Mouse (Mus musculus): ENCODE measurements around the gene Lrrc58. TPM values are rescaled to one million over a fixed set of nuclear protein-coding genes. Genes with fewer than 3 reads are reported as not detected.
A peak's percentile ranks its signal among the peaks of the same experiment; 100 is the strongest.

Gene Lrrc58
- polyA plus RNA-seq, 1 experiment from 2014 or later, result 52.5 TPM

DNA sequence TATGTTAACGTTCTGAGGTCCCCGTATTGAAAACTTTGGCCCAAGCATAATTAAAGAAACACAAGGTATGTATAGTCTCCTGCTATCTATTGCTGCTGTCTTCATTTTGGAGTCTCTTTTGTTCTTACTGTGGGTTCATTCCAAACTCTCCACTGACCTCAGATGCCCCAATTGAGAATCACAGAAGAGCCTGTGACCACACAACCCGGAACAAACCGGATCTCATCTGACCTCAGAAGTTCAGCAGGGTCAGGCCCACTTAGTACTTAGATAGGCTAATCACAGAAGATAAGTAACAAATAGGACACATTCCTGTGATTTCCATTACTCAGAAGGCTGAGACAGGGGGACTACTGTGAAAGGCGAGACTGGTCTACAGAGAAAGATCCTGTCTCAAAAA, 13.6 kb upstream of the Lrrc58 start:
- Histone ChIP-seq H3K4me1 (peaks cover 6% of the 10 kb centered on the region), H3K4me3 (no peak overlapping the region), H3K27ac (replicated peaks) (no peak overlapping the region), H3K36me3 (no peaks in the 10 kb centered on the region), H3K9me3 (replicated peaks) (no peaks in the 10 kb centered on the region), H3K27me3 (ENCODE audit: low read depth, poor library complexity, severe bottlenecking) (no peaks in the 10 kb centered on the region)
- WGBS, result 71% methylated on average over 5 of the region's 5 CpGs
- DNase-seq (ENCODE audit: low spot score), result no peak

DNA sequence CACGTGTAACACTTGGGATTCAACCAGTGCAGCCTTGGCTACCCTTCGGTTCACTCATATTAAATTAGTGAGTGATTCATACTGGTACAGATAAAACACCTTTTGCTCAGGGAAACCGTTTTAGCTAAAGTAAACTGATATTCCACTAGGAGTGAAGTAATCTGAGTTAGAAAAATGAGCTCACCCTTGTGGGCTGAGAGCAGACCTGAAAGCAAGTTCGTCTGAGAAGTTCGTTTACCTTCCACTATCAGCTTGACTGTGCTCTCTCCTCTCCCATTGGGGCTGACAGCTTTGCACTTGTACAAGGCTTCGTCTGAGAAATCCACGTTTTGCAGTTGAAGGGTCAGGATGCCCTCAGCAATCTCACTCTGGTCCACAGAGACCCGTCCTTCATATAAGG, 12.6 kb upstream of the Lrrc58 start:
- Histone ChIP-seq H3K36me3 (no peaks in the 10 kb centered on the region), H3K4me1 (peaks cover 6% of the 10 kb centered on the region), H3K4me3 (no peak overlapping the region), H3K9me3 (replicated peaks) (no peaks in the 10 kb centered on the region), H3K27me3 (ENCODE audit: low read depth, poor library complexity, severe bottlenecking) (no peaks in the 10 kb centered on the region), H3K27ac (replicated peaks) (no peak overlapping the region)
- WGBS, result 81% methylated on average over 8 of the region's 8 CpGs
- DNase-seq (ENCODE audit: low spot score), result no peak

DNA sequence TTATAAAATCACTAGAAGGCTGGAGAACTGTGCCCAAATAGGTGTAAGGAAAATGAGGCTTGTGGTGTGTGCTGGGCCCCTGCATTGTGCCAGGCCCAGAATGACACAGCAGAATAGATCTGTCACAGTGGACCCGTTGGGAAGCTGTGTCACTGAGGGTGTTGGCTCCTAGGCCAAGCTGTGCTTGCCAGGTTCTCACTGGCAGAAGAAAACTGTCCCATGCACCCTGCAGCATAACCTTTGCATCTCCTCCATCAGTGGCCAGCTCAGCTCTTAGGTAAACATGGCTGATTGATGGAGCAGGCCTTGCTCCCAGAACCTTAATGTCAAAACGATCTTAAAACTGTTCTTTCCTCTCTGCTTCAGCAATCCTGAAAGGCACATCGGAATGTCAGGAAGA, 11.9 kb upstream of the Lrrc58 start:
- Histone ChIP-seq H3K27ac (replicated peaks) (no peak overlapping the region), H3K4me1 (peaks cover 6% of the 10 kb centered on the region), H3K4me3 (no peak overlapping the region), H3K27me3 (ENCODE audit: low read depth, poor library complexity, severe bottlenecking) (no peaks in the 10 kb centered on the region), H3K36me3 (no peaks in the 10 kb centered on the region), H3K9me3 (replicated peaks) (no peaks in the 10 kb centered on the region)
- 85% methylated on average over 3 of the region's 3 CpGs for WGBS
- no peak for DNase-seq (ENCODE audit: low spot score)

DNA sequence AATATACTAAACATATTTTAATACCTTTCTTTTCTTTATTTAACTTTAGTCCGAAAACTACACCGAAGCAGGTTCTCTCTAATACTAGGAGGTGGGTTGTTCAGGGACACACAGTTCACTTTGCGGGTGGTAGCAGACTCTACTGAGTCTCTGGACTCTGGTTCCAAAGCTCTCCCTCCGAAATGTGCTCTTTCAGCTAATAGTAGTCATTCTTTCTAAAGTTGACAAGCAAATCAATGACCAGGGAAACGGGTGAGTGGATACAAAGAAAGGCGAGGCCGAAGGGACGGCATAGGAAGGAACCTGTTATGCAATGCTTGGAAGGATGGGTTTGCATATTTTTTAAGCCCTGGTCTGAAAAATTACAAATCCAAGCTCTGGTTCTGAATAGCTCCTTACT, 10.7 kb upstream of the Lrrc58 start:
- H3K4me1 ChIP-seq, result peaks cover 6% of the 10 kb centered on the region
- DNase-seq (ENCODE audit: low spot score), result no peak
- no peak overlapping the region for H3K27ac ChIP-seq (replicated peaks)
- H3K4me3 ChIP-seq, result no peak overlapping the region
- no peaks in the 10 kb centered on the region for H3K36me3 ChIP-seq
- no peaks in the 10 kb centered on the region for H3K9me3 ChIP-seq (replicated peaks)
- 74% methylated on average over 8 of the region's 8 CpGs for WGBS
- no peaks in the 10 kb centered on the region for H3K27me3 ChIP-seq (ENCODE audit: low read depth, poor library complexity, severe bottlenecking)

DNA sequence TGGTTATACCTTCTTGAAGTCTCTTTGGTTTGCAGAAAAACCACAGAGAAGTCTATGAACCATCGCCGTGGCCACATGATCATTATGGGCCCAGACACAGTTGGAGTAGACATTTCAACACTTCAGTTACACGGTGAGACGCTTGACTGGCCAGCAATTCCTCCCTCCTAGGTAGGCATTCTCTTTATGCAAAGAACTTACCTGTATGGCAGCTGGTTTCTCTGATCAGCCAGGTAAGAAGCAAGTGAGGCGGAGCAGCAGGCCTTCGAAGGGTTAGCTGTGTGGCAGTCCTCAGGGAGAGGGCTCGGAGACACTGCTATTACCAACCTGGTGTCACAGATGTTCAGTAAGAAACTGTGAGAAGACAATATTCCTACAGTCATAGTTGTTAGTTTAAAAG, 8.0 kb upstream of the Lrrc58 start:
- H3K4me3 ChIP-seq, result no peak overlapping the region
- peaks cover 6% of the 10 kb centered on the region for H3K4me1 ChIP-seq
- H3K27ac ChIP-seq (replicated peaks), result no peak overlapping the region
- no peaks in the 10 kb centered on the region for H3K27me3 ChIP-seq (ENCODE audit: low read depth, poor library complexity, severe bottlenecking)
- no peaks in the 10 kb centered on the region for H3K9me3 ChIP-seq (replicated peaks)
- DNase-seq (ENCODE audit: low spot score), result no peak
- 84% methylated on average over 7 of the region's 7 CpGs for WGBS
- H3K36me3 ChIP-seq, result no peaks in the 10 kb centered on the region

DNA sequence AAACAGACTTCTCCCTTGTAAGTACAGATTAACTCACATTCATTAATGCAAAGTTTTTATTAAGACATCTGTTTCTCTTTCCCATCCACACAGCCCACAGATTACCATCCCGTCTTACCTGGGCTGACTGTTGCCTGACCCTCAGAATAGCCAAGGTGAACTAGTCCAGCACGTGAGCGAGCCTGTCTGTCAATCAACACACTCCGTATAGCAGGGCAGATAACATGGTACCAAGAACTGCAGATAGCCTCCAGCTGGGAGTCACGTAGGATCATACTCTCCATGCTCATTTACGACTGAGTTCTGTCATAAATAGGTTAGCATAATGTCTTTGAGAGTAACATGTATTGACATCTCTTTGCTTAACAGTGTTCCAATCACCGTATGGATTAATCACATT, 7.2 kb upstream of the Lrrc58 start, which contains the start of gene Gm36028:
Gene Gm36028, minus strand, starts transcription at position 118 of the 400 bp plus-strand sequence.
- H3K27ac ChIP-seq (replicated peaks), result no peak within 1 kb of the TSS
- no peak within 1 kb of the TSS for H3K4me3 ChIP-seq
- DNase-seq (ENCODE audit: low spot score), result no peak
- H3K27me3 ChIP-seq (ENCODE audit: low read depth, poor library complexity, severe bottlenecking), result no peaks in the 10 kb centered on the region
- peaks cover 6% of the 10 kb centered on the region for H3K4me1 ChIP-seq
- 87% methylated on average over 7 of the region's 7 CpGs for WGBS
- no peaks in the 10 kb centered on the region for H3K9me3 ChIP-seq (replicated peaks)
- no peaks in the 10 kb centered on the region for H3K36me3 ChIP-seq

DNA sequence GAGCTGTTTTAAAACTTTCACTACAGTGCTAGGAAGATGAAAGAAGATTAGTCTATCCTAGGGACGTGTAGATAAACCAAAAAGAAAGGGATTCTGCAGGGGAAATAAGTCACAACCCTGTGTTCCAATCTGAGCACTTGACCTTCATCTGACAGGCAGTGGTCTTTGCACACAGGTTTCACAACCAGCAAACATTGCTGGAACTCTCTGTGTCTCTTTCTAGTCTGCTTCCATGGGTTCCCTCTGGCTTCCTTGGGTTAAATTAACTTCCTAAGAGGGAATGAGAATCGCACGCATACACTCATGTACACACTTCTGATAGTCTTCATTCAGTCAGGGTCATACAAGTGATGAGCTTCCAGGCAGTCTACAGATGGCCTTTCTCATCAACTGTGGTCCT, 4.3 kb upstream of the Lrrc58 start:
- no peaks in the 10 kb centered on the region for H3K9me3 ChIP-seq (replicated peaks)
- no peaks in the 10 kb centered on the region for H3K27me3 ChIP-seq (ENCODE audit: low read depth, poor library complexity, severe bottlenecking)
- no peak overlapping the region for H3K27ac ChIP-seq (replicated peaks)
- 88% methylated on average over 3 of the region's 3 CpGs for WGBS
- DNase-seq (ENCODE audit: low spot score), result no peak
- no peak overlapping the region for H3K4me3 ChIP-seq
- peaks cover 9% of the 10 kb centered on the region for H3K4me1 ChIP-seq
- no peaks in the 10 kb centered on the region for H3K36me3 ChIP-seq

DNA sequence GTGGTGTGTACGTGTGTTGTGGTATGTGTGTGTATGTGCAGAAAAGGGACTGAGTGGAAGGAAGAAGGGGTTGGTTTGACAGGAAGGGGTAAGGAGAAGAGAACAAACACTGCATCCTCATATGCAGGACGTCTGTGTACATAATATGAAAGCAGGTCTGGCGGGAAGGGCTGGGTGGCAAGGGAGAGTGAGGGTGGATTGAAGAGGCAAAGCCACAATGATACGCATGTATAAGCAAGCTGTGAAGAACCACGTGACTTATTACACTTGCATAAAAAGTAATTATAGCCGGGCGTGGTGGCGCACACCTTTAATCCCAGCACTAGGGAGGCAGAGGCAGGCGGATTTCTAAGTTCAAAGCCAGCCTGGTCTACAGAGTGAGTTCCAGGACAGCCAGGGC, 2.3 kb upstream of the Lrrc58 start:
- H3K27me3 ChIP-seq (ENCODE audit: low read depth, poor library complexity, severe bottlenecking), result no peaks in the 10 kb centered on the region
- H3K9me3 ChIP-seq (replicated peaks), result no peaks in the 10 kb centered on the region
- peaks cover 22% of the 10 kb centered on the region for H3K4me1 ChIP-seq
- H3K4me3 ChIP-seq, result no peak overlapping the region
- no peak for DNase-seq (ENCODE audit: low spot score)
- H3K27ac ChIP-seq (replicated peaks), result no peak overlapping the region
- H3K36me3 ChIP-seq, result peaks cover 9% of the 10 kb centered on the region
- WGBS, result 92% methylated on average over 9 of the region's 9 CpGs

DNA sequence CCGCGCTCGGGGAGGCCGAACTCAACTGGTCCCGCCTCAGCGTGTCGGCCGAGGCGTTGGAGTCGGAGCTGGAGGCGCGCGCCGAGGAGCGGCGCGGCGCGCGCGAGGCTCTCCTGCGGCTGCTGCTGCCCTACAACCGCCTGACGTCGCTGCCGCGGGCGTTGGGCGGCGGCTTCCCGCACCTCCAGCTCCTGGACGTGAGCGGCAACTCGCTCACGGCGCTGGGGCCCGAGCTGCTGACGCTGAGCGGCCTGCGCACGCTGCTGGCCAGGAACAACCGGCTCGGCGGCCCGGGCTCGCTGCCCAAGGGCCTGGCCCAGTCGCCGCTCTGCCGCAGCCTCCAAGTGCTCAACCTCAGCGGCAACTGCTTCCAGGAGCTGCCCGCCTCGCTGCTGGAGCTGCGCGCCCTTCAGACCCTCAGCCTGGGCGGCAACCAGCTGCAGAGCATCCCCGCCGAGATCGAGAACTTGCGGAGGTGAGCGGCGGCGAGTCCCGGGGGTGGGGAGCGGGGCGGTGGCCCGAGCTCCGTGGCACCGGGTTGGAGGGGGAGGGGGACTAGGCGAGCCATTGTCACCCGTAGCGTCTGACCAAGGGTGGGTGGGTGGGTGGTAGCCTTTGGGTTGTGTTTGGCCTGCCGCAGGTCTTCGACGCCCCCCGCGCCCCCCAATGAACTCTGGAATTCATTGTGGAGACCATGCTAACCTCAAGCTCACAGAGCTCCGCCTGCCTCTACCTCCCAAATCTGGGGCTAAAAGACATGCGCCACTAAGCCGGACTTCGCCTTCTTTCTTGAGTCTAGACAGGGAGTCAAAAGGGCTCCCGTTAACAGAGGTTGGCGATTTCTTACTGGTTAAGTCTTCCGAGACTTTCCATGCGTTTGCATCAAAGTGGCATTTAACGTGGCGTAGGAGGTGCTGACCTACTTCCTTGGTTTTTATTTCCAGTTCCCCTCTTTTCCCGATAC, 599 bp downstream of the Lrrc58 start:
- under 1% methylated on average over 87 of the region's 87 CpGs for WGBS
- peak; percentile 84 for DNase-seq (ENCODE audit: low spot score)
- peak overlapping the region; percentile 82 for H3K4me3 ChIP-seq
- H3K4me1 ChIP-seq, result peaks cover 31% of the 10 kb centered on the region
- H3K9me3 ChIP-seq (replicated peaks), result no peaks in the 10 kb centered on the region
- H3K27ac ChIP-seq (replicated peaks), result peak overlapping the region; percentile 98
- no peaks in the 10 kb centered on the region for H3K27me3 ChIP-seq (ENCODE audit: low read depth, poor library complexity, severe bottlenecking)
- peaks cover 33% of the 10 kb centered on the region for H3K36me3 ChIP-seq

DNA sequence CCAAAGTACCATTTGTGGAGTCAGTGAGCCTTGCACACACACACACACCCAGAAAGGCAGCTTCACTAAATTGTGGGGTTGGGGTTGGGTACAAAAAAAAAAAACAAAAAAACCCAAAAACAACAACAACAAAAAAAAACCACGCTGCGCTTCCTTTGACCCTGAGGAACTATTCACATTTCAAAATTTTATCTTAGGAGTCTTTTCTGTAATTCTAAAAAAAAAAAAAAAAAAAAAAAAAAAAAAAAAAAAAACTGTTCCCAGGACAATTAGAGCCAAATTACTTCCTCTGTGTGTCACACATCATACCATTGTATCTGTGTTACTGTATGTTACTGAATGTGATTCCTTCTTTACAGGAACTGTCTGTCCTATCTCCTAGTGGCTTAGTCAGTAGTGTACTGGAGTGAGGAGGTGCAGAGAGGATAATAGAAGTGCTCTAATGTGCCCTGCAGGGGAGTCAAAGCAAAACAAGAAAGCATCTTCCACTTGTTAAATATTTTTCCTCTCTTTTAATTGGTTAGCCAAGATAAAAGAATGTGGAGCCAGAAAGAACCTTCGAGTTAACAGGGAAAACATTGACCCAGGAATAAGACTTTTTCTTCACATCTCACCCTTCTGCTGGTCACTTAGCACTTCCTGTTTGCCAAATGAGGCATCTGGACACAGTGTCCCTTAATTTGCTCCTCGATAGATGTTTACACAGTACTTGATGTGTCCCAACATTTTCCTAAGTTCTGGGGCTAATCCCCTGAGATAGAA, 1.5 kb downstream of the Lrrc58 start:
- Histone ChIP-seq H3K4me1 (peaks cover 31% of the 10 kb centered on the region), H3K9me3 (replicated peaks) (no peaks in the 10 kb centered on the region), H3K36me3 (peaks cover 35% of the 10 kb centered on the region), H3K27ac (replicated peaks) (peak overlapping the region; percentile 98), H3K27me3 (ENCODE audit: low read depth, poor library complexity, severe bottlenecking) (no peaks in the 10 kb centered on the region), H3K4me3 (peak overlapping the region; percentile 82)
- no peak for DNase-seq (ENCODE audit: low spot score)
- 40% methylated on average over 4 of the region's 4 CpGs for WGBS

DNA sequence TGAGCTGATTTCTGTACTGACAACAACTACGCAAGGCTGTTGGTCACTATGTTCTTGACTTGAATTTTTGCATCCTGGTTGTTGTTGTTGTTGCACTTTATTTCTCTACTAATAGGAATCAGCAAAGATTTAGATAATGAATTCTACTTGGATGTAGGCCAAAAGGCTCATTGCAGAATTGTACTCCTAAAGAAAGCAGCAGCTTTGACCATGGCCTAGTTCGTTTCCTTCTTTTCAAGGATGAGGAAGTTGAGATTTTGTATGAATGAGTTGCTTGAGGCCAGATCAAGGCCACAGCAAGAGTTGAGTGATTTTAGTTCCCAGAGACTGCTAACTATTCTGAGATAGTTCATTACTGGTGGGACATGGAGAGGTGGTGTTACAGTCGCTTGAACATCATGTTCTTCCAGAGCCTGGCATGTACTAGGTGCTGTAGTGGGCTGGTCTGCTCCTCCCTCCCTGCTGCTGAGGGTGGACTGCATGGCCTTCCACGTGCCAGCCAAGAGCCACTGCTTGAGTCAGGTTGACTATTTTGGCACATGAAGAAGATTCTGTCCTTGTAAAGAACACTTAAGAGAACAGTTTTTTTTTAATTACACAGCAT, 3.0 kb downstream of the Lrrc58 start:
- no peak for DNase-seq (ENCODE audit: low spot score)
- peaks cover 39% of the 10 kb centered on the region for H3K36me3 ChIP-seq
- 93% methylated on average over 4 of the region's 4 CpGs for WGBS
- peaks cover 31% of the 10 kb centered on the region for H3K4me1 ChIP-seq
- no peaks in the 10 kb centered on the region for H3K27me3 ChIP-seq (ENCODE audit: low read depth, poor library complexity, severe bottlenecking)
- no peaks in the 10 kb centered on the region for H3K9me3 ChIP-seq (replicated peaks)
- H3K27ac ChIP-seq (replicated peaks), result no peak overlapping the region
- no peak overlapping the region for H3K4me3 ChIP-seq

DNA sequence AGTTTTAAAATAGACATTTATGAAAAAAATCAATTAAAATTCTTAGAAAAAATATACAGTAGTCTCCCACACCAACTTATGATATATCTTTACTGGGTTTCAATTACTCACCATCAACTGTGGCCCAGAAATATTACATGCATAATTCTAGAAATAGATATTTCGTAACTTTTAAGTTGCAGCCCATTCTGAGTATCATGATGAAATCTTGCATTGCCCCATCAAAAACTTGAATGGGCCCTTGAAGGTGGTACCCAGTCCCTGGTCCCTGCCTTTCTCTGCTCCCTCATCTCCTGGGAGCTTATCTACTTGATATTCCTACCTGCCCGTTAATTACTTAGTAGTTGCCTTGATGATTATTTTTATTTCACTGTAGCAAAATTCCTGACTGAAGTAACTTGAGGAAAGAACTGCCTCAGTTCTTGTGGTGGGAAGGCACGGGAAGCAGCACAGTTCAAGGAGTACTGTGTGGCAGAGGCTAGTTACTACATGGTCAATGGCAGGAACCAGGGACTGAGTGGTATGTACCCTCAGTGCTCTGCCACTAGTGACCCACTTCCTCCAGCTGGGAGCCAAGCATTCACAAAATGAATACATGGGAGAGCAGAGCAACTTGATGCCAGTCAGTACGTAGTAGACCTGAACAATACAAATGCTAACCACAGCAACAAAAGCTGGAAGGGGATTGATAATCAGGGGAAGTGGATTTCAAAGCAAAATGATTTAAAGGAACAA, 6.5 kb downstream of the Lrrc58 start:
- no peak overlapping the region for H3K4me3 ChIP-seq
- peaks cover 73% of the 10 kb centered on the region for H3K36me3 ChIP-seq
- peaks cover 21% of the 10 kb centered on the region for H3K4me1 ChIP-seq
- no peaks in the 10 kb centered on the region for H3K9me3 ChIP-seq (replicated peaks)
- H3K27me3 ChIP-seq (ENCODE audit: low read depth, poor library complexity, severe bottlenecking), result no peaks in the 10 kb centered on the region
- 87% methylated on average over 4 of the region's 4 CpGs for WGBS
- no peak for DNase-seq (ENCODE audit: low spot score)
- H3K27ac ChIP-seq (replicated peaks), result no peak overlapping the region

Data from midbrain, embryonic 10.5 days (tissue).